Mouse (Mus musculus) heart, postnatal 4 days (tissue): ENCODE results near the gene Arhgap8. TPM values are rescaled to one million over a fixed set of nuclear protein-coding genes. Genes with fewer than 3 reads are reported as not detected.
A peak's percentile ranks its signal among the peaks of the same experiment; 100 is the strongest.

ENCODE experiments used
- DNase-seq: peaks from one replicate; pipeline ENCODE4 v3.0.0; 2021
- total RNA-seq, 2 experiments: library from RNA; stranded (reverse); gene quantifications; 2 replicates each; pipeline ENCODE4 v1.2.3; 2021

The Arhgap8 gene
- total RNA-seq: 1 to 10 TPM; 3.8 to 4.0 TPM

GRCm38 (mm10) chr15:84719791-84720190, at the start of gene Arhgap8:
Arhgap8 (plus strand) TSS chr15:84720052.
- peak; percentile 54 for DNase-seq

GRCm38 (mm10) chr15:84670657-84671055, 49.2 kb upstream of the Arhgap8 start:
- no peak for DNase-seq

GRCm38 (mm10) chr15:84671401-84672307, 48.2 kb upstream of the Arhgap8 start:
- DNase-seq: peak; percentile 73

- DNase-seq: no peak
Measured at GRCm38 (mm10) chr15:84672308-84672615, 47.6 kb upstream of the Arhgap8 start.

- no peak for DNase-seq
Measured at GRCm38 (mm10) chr15:84672616-84673015, 47.2 kb upstream of the Arhgap8 start.

- DNase-seq: no peak
Measured at GRCm38 (mm10) chr15:84674329-84675067, 45.4 kb upstream of the Arhgap8 start.

GRCm38 (mm10) chr15:84675317-84675716, 44.5 kb upstream of the Arhgap8 start:
- DNase-seq: no peak

GRCm38 (mm10) chr15:84677943-84678342, 41.9 kb upstream of the Arhgap8 start:
- DNase-seq: no peak

- DNase-seq: no peak
Measured at GRCm38 (mm10) chr15:84679090-84679489, 40.8 kb upstream of the Arhgap8 start.

- DNase-seq: no peak
Measured at GRCm38 (mm10) chr15:84679794-84680193, 40.1 kb upstream of the Arhgap8 start.

- DNase-seq: peak; percentile 96
Measured at GRCm38 (mm10) chr15:84680545-84681454, 39.1 kb upstream of the Arhgap8 start.

- peak; percentile 79 for DNase-seq
Measured at GRCm38 (mm10) chr15:84681455-84682193, 38.2 kb upstream of the Arhgap8 start.

- DNase-seq: no peak
Measured at GRCm38 (mm10) chr15:84682206-84682605, 37.6 kb upstream of the Arhgap8 start.

- DNase-seq: no peak
Measured at GRCm38 (mm10) chr15:84682821-84683220, 37.0 kb upstream of the Arhgap8 start.

- no peak for DNase-seq
Measured at GRCm38 (mm10) chr15:84684520-84684919, 35.3 kb upstream of the Arhgap8 start.

- no peak for DNase-seq
Measured at GRCm38 (mm10) chr15:84685417-84685816, 34.4 kb upstream of the Arhgap8 start.

GRCm38 (mm10) chr15:84687904-84688303, 31.9 kb upstream of the Arhgap8 start:
- DNase-seq: peak; percentile 31

- DNase-seq: peak; percentile 33
Measured at GRCm38 (mm10) chr15:84689356-84689755, 30.5 kb upstream of the Arhgap8 start.

- no peak for DNase-seq
Measured at GRCm38 (mm10) chr15:84691513-84691912, 28.3 kb upstream of the Arhgap8 start.

- DNase-seq: no peak
Measured at GRCm38 (mm10) chr15:84692645-84693044, 27.2 kb upstream of the Arhgap8 start.

- no peak for DNase-seq
Measured at GRCm38 (mm10) chr15:84696021-84696420, 23.8 kb upstream of the Arhgap8 start.

GRCm38 (mm10) chr15:84697611-84698011, 22.2 kb upstream of the Arhgap8 start:
- peak; percentile 76 for DNase-seq
